Mouse (Mus musculus): ENCODE measurements around the gene Anks1. TPM values are rescaled to one million over a fixed set of nuclear protein-coding genes. Genes with fewer than 3 reads are reported as not detected.

The Anks1 gene
- polyA plus RNA-seq, 1 experiment, result 16.1 TPM

GRCm38 (mm10) chr17:27982712-27983266, 73.7 kb downstream of the Anks1 start:
- no peaks in the 10 kb centered on the region; the same call in 1 of the 2 replicates for H3K36me3 ChIP-seq (ENCODE audit: control insufficient read depth, insufficient read depth, low read length)
- no peaks in the 10 kb centered on the region for H3K27me3 ChIP-seq (ENCODE audit: control insufficient read depth, insufficient read depth, low read length)
- no peak overlapping the region for H3K27ac ChIP-seq (ENCODE audit: control insufficient read depth, insufficient read depth, low read depth, low read length)
- no peak for TF ChIP-seq POLR2A (IDR thresholded peaks at IDR 0.05; ENCODE audit: control insufficient read depth, low read depth, low read length)
- H3K4me1 ChIP-seq (ENCODE audit: control insufficient read depth, insufficient read depth, low read length), result no peaks in the 10 kb centered on the region; the same call in 1 of the 2 replicates
- H3K4me3 ChIP-seq (ENCODE audit: control insufficient read depth, low read depth, low read length), result peak overlapping the region; percentile 78

DNA sequence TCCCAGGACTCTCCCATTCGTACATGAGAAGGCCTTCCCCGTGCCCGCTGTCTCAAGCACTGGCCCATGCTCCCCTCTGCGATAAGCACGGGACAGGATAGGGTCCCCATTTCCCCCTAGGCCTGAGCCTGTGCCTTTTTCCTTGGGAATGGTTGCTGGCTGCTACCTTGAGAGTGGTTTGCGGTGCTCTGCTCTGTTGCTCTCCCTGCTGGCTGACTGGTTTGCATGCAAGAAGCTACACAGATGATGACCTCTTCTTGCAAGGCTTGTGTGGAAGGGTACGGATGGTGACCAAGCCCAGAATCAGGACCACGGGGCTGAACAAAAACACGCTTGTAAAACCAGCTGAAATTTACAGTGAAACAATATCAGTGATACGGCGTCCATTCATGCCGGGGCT, 75.3 kb downstream of the Anks1 start:
- TF ChIP-seq CTCF (IDR thresholded peaks at IDR 0.05; ENCODE audit: control insufficient read depth, insufficient read depth, insufficient replicate concordance, low read depth, low read length) (peak; percentile 11; the same call in 1 of the 2 replicates), POLR2A (IDR thresholded peaks at IDR 0.05; ENCODE audit: control insufficient read depth, low read depth, low read length) (no peak)
- no peaks in the 10 kb centered on the region; the same call in 1 of the 2 replicates for H3K36me3 ChIP-seq (ENCODE audit: control insufficient read depth, insufficient read depth, low read length)
- H3K4me3 ChIP-seq (ENCODE audit: control insufficient read depth, low read depth, low read length), result no peak overlapping the region
- no peak overlapping the region for H3K27ac ChIP-seq (ENCODE audit: control insufficient read depth, insufficient read depth, low read depth, low read length)
- H3K4me1 ChIP-seq (ENCODE audit: control insufficient read depth, insufficient read depth, low read length), result no peaks in the 10 kb centered on the region; the same call in 1 of the 2 replicates
- H3K27me3 ChIP-seq (ENCODE audit: control insufficient read depth, insufficient read depth, low read length), result no peaks in the 10 kb centered on the region

DNA sequence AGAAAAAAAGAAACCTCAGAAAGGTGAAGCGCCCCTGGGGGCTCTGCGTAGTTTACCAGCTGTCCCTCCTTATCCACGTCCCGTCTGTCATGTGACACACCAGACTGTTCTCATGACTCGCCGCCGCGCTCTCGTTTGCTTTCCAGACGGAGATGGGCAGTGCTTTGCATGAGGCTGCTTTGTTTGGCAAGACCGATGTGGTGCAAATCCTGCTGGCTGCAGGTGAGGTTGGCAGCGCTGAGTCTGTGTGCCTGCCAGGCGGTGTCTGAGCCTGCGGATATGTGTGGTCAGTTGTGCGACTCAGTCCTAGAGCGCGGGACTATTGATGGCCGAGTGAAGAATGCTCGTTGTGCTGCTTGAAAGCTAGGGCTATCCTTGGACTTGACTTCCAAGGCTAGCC, 77.0 kb downstream of the Anks1 start:
- TF ChIP-seq POLR2A (IDR thresholded peaks at IDR 0.05; ENCODE audit: control insufficient read depth, low read depth, low read length) (no peak), CTCF (IDR thresholded peaks at IDR 0.05; ENCODE audit: control insufficient read depth, insufficient read depth, insufficient replicate concordance, low read depth, low read length) (no peak)
- no peaks in the 10 kb centered on the region for H3K27me3 ChIP-seq (ENCODE audit: control insufficient read depth, insufficient read depth, low read length)
- no peak overlapping the region for H3K4me3 ChIP-seq (ENCODE audit: control insufficient read depth, low read depth, low read length)
- no peaks in the 10 kb centered on the region; the same call in 1 of the 2 replicates for H3K4me1 ChIP-seq (ENCODE audit: control insufficient read depth, insufficient read depth, low read length)
- H3K36me3 ChIP-seq (ENCODE audit: control insufficient read depth, insufficient read depth, low read length), result peaks cover 2% of the 10 kb centered on the region; the same call in 1 of the 2 replicates
- H3K27ac ChIP-seq (ENCODE audit: control insufficient read depth, insufficient read depth, low read depth, low read length), result no peak overlapping the region

DNA sequence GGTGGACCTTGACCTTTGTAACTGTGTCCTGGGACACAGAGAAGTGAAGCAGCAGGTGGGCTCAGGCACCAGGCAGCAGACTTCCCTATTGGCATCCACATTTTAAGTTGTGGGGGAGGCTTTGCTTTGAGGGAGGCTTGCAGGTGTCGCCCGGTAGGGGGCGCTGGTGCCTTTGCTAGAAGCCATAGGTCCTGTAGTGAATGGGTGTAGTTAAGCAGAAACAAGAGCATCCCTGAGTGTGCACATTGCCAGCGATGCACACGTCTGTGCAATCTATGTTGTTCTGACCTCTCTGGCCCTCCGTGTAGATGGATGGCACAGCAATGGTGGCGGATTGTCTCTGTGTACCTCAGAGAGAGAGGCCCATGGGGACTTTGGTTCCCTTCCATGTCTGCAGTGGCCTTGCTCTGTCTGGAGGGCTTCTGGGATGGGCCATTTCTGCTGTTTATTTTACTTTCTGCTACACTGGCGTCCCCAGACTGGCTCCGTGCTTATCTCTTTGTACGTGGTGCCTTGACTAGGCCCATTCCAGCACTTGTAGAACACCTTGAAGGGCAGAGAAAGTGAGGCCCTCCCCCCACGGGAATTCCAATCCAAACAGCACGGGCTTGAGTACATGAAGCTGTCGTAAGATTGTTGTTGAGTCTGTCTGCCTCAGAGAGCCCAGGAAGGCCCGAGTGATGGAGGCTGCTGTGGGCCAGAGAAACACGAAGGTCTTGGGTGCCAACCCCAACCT, 80.9 kb downstream of the Anks1 start:
- H3K4me3 ChIP-seq (ENCODE audit: control insufficient read depth, low read depth, low read length), result no peak overlapping the region
- H3K27ac ChIP-seq (ENCODE audit: control insufficient read depth, insufficient read depth, low read depth, low read length), result no peak overlapping the region
- TF ChIP-seq POLR2A (IDR thresholded peaks at IDR 0.05; ENCODE audit: control insufficient read depth, low read depth, low read length) (no peak), CTCF (IDR thresholded peaks at IDR 0.05; ENCODE audit: control insufficient read depth, insufficient read depth, insufficient replicate concordance, low read depth, low read length) (peak; percentile 63; the same call in 1 of the 2 replicates)
- peaks cover 2% of the 10 kb centered on the region; the same call in 1 of the 2 replicates for H3K36me3 ChIP-seq (ENCODE audit: control insufficient read depth, insufficient read depth, low read length)
- H3K27me3 ChIP-seq (ENCODE audit: control insufficient read depth, insufficient read depth, low read length), result no peaks in the 10 kb centered on the region
- H3K4me1 ChIP-seq (ENCODE audit: control insufficient read depth, insufficient read depth, low read length), result no peaks in the 10 kb centered on the region

DNA sequence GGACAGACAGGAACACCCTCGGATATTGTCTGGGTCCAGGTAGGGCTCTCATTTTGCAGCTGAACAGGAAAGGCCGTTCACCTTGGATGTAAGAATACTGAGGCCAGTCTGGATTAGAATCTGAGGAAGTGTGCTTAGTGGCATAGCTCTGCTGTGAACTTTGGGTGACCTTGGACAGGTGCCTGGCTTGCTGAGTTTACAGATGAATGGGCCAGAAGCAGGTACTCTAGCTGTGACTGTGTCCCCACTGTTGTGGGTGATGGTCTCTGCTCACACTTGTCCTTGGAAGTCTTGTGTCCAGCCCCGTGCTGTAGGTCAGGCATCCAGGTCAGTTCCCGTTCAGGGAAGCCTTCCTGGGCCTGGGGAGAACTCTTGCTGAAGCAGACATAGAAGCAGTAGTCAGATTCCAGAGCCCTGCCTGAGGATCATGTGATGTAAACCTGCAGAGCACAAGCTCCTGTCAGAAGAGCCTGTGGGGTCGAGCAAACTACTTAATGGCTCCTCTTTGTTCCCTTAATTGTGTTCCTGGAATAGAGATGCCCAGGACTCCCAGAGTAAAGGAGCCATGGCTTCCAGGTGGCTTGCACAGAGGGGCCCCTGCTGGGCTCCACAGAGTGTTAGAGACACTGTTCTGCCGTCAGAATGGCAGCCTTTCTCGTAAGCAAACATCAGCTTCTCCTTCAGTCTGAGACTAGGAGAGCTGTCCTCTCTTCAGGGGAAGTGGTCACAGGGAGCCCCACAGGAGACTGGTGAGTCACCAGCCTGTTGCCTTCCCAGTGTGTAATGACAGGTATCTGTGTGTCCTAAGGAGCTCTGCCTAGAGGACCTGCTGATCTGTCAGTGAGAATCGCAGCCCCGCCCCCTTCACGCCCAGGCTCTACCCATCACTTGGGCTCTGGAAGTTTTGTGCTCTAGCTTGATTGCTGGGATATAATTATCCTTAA, 85.2 kb downstream of the Anks1 start:
- TF ChIP-seq POLR2A (IDR thresholded peaks at IDR 0.05; ENCODE audit: control insufficient read depth, low read depth, low read length) (no peak), CTCF (IDR thresholded peaks at IDR 0.05; ENCODE audit: control insufficient read depth, insufficient read depth, insufficient replicate concordance, low read depth, low read length) (no peak)
- Histone ChIP-seq H3K36me3 (ENCODE audit: control insufficient read depth, insufficient read depth, low read length) (0 out of 2 replicates have a peak, but pooled peaks cover 2% of the 10 kb centered on the region), H3K4me3 (ENCODE audit: control insufficient read depth, low read depth, low read length) (no peak overlapping the region), H3K27ac (ENCODE audit: control insufficient read depth, insufficient read depth, low read depth, low read length) (no peak overlapping the region), H3K27me3 (ENCODE audit: control insufficient read depth, insufficient read depth, low read length) (no peaks in the 10 kb centered on the region), H3K4me1 (ENCODE audit: control insufficient read depth, insufficient read depth, low read length) (no peaks in the 10 kb centered on the region)

GRCm38 (mm10) chr17:27996320-27996719, 87.2 kb downstream of the Anks1 start:
- TF ChIP-seq CTCF (IDR thresholded peaks at IDR 0.05; ENCODE audit: control insufficient read depth, insufficient read depth, insufficient replicate concordance, low read depth, low read length), result no peak
- no peak for TF ChIP-seq POLR2A (IDR thresholded peaks at IDR 0.05; ENCODE audit: control insufficient read depth, low read depth, low read length)
- H3K4me1 ChIP-seq (ENCODE audit: control insufficient read depth, insufficient read depth, low read length), result no peaks in the 10 kb centered on the region; the same call in 1 of the 2 replicates
- no peaks in the 10 kb centered on the region for H3K36me3 ChIP-seq (ENCODE audit: control insufficient read depth, insufficient read depth, low read length)

GRCm38 (mm10) chr17:27997212-27997611, 88.1 kb downstream of the Anks1 start:
- TF ChIP-seq POLR2A (IDR thresholded peaks at IDR 0.05; ENCODE audit: control insufficient read depth, low read depth, low read length) (no peak), CTCF (IDR thresholded peaks at IDR 0.05; ENCODE audit: control insufficient read depth, insufficient read depth, insufficient replicate concordance, low read depth, low read length) (no peak)
- Histone ChIP-seq H3K27ac (ENCODE audit: control insufficient read depth, insufficient read depth, low read depth, low read length) (no peak overlapping the region), H3K36me3 (ENCODE audit: control insufficient read depth, insufficient read depth, low read length) (no peaks in the 10 kb centered on the region), H3K4me3 (ENCODE audit: control insufficient read depth, low read depth, low read length) (no peak overlapping the region), H3K4me1 (ENCODE audit: control insufficient read depth, insufficient read depth, low read length) (no peaks in the 10 kb centered on the region; the same call in 1 of the 2 replicates), H3K27me3 (ENCODE audit: control insufficient read depth, insufficient read depth, low read length) (no peaks in the 10 kb centered on the region)

More at GRCm38 (mm10) chr17:27996320-27996719, 87.2 kb downstream of the Anks1 start:
- Histone ChIP-seq H3K4me3 (ENCODE audit: control insufficient read depth, low read depth, low read length) (no peak overlapping the region), H3K27ac (ENCODE audit: control insufficient read depth, insufficient read depth, low read depth, low read length) (no peak overlapping the region), H3K27me3 (ENCODE audit: control insufficient read depth, insufficient read depth, low read length) (no peaks in the 10 kb centered on the region)
